Comparison of ENCODE assay signal across 25 mouse cellular contexts in the genomic region with DNA sequence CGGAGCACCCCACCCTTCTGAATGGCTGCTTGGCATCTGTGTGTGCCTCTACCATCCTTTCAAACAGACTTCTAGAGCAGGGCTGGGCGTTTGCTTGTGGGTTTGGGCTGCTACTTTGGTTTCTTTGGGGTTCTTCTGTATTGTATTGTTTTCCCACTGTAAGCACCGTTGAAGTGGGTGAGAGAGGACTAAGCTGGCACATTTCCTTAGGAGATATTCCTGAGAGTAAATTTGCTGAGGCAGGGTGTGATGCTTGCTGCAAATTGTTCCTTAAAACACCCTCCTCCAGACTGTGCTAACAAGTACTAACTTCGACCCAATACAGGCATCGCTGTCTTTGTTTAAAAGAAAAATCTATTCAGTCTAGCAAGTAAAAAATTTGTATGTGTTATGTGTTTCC.
DNase-seq lines count a peak whose midpoint lies in the region; ATAC-seq and TF ChIP-seq lines count a peak whose summit lies in the region.
"Had no signal": no experiment of that assay in that cellular context is flagged by ENCODE, and none has a peak within 500 bp of the region (broad histone marks: within the 10 kb centered on the region; RNA-seq: fewer than 3 reads in every experiment).

No protein-coding gene starts in this region.

- peaks cover 2 to 7% of the 10 kb centered on the region in 2 experiments; a peak in 2 of 4 replicates for H3K4me1 ChIP-seq in ES-E14 (ENCODE audit: control insufficient read depth in 2 of 2, insufficient read depth in 2 of 2, low read length in 2 of 2, poor library complexity in 1 of 2)
- H3K4me1 ChIP-seq in midbrain, embryonic 15.5 days, result no peaks in the 10 kb centered on the region
- H3K4me1 ChIP-seq: forebrain, embryonic 15.5 days; hindbrain, embryonic 15.5 days; intestine, embryonic 15.5 days had no signal

- in situ Hi-C loops in ES-E14 (cut with MboI; ENCODE audit: low sequenced_read_pairs in 2 of 2, unreplicated experiment in 2 of 2), result no loop called here

- no peak overlapping the region for H3K4me2 ChIP-seq in midbrain, embryonic 15.5 days
- H3K4me2 ChIP-seq: forebrain, embryonic 15.5 days; heart, embryonic 12.5 days; heart, embryonic 15.5 days; hindbrain, embryonic 15.5 days; intestine, embryonic 15.5 days had no signal

- no peak overlapping the region for H3K9ac ChIP-seq in ES-E14 (ENCODE audit: insufficient read depth, low read depth, low read length, poor library complexity, severe bottlenecking)
- H3K9ac ChIP-seq in midbrain, embryonic 15.5 days, result no peak overlapping the region
- H3K9ac ChIP-seq: forebrain, embryonic 15.5 days; heart, embryonic 12.5 days; heart, embryonic 15.5 days; hindbrain, embryonic 15.5 days; intestine, embryonic 15.5 days had no signal

- H3K36me3 ChIP-seq in ES-E14 (ENCODE audit: control insufficient read depth, insufficient read depth, low read length, poor library complexity, severe bottlenecking), result no peaks in the 10 kb centered on the region
- no peaks in the 10 kb centered on the region for H3K36me3 ChIP-seq in midbrain, embryonic 15.5 days (replicated peaks)
- H3K36me3 ChIP-seq: forebrain, embryonic 15.5 days; heart, embryonic 12.5 days; heart, embryonic 15.5 days; hindbrain, embryonic 15.5 days; intestine, embryonic 15.5 days had no signal

- WGBS in midbrain, embryonic 15.5 days, result 83% methylated on average over 5 of the region's 5 CpGs

- no peak for ATAC-seq in midbrain, embryonic 15.5 days (replicated peaks)
- ATAC-seq in megakaryocyte progenitor cell, adult 5-6 weeks (replicated peaks; ENCODE audit: poor library complexity), result no peak
- ATAC-seq: CD4-positive, CD25-positive, alpha-beta regulatory T cell, adult 4 months; forebrain, embryonic 15.5 days; intestine, embryonic 15.5 days had no signal

- no peaks in the 10 kb centered on the region for H3K9me3 ChIP-seq in ES-E14 (ENCODE audit: control insufficient read depth, insufficient read depth, low read depth, low read length)
- no peaks in the 10 kb centered on the region for H3K9me3 ChIP-seq in midbrain, embryonic 15.5 days
- H3K9me3 ChIP-seq: forebrain, embryonic 15.5 days; heart, embryonic 12.5 days; heart, embryonic 15.5 days; hindbrain, embryonic 15.5 days; intestine, embryonic 15.5 days had no signal

- peak; percentile 65 for DNase-seq in heart, adult 11 months
- no peak for DNase-seq in heart, postnatal 25 days (ENCODE audit: low spot score)
- DNase-seq in ES-E14 (ENCODE audit: low read depth, low spot score) (no peak), ZHBTc4 (ENCODE audit: low read depth, low spot score) (peak; percentile 63)
- no peak for DNase-seq in cerebellum, adult 8-10 months
- DNase-seq: adrenal gland, adult 2 months; adrenal gland, postnatal 14 days; cerebellum, adult 11-12 months; cerebellum, adult 9-10 months; cerebellum, postnatal 14 days; gastrocnemius, adult 2 months; gastrocnemius, postnatal 14 days; heart, adult 18-20 months; heart, postnatal 10 days; heart, postnatal 4 days; kidney, adult 11 months; kidney, adult 8-10 months had no signal

- no peaks in the 10 kb centered on the region for H3K27me3 ChIP-seq in midbrain, embryonic 15.5 days (replicated peaks)
- H3K27me3 ChIP-seq: forebrain, embryonic 15.5 days; heart, embryonic 12.5 days; heart, embryonic 15.5 days; hindbrain, embryonic 15.5 days; intestine, embryonic 15.5 days had no signal

- peak overlapping the region; percentile 32 for H3K27ac ChIP-seq in ES-E14 (ENCODE audit: insufficient read depth, low read depth, low read length, poor library complexity, severe bottlenecking)
- no peak overlapping the region for H3K27ac ChIP-seq in midbrain, embryonic 15.5 days
- H3K27ac ChIP-seq: forebrain, embryonic 15.5 days; gastrocnemius, adult 2 months; heart, embryonic 15.5 days; hindbrain, embryonic 15.5 days; intestine, embryonic 15.5 days had no signal

- intact Hi-C loops in heart, postnatal 25 days (cut with DNase I), result no loop called here

- no peak overlapping the region for H3K4me3 ChIP-seq in ES-E14 (ENCODE audit: insufficient read depth in 1 of 2, low read depth in 1 of 2, low read length in 2 of 2, poor library complexity in 1 of 2, severe bottlenecking in 1 of 2)
- H3K4me3 ChIP-seq in midbrain, embryonic 15.5 days, result no peak overlapping the region
- H3K4me3 ChIP-seq: forebrain, embryonic 15.5 days; gastrocnemius, adult 2 months; heart, embryonic 12.5 days; heart, embryonic 15.5 days; hindbrain, embryonic 15.5 days; intestine, embryonic 15.5 days had no signal

TF ChIP-seq in ES-E14, 5 proteins besides CTCF, POLR2A, EP300 and RAD21:
- TF ChIP-seq MAFK (IDR thresholded peaks at IDR 0.05; ENCODE audit: insufficient read depth, low read depth, low read length), result 0 out of 2 replicates have a peak, but pooled peaks have one; percentile 12
- TF ChIP-seq ZC3H11A (IDR thresholded peaks at IDR 0.05; ENCODE audit: borderline replicate concordance, low read depth, low read length), result no peak
- peak; percentile 72; the same call in 1 of the 2 replicates for TF ChIP-seq ZNF384 (IDR thresholded peaks at IDR 0.05; ENCODE audit: low read depth, low read length)
- TF ChIP-seq CHD2 (IDR thresholded peaks at IDR 0.05; ENCODE audit: low read depth, low read length), result no peak
- no peak for TF ChIP-seq HCFC1 (IDR thresholded peaks at IDR 0.05; ENCODE audit: borderline replicate concordance, insufficient read depth, low read length)

Comparison
In these comparisons a context has a peak if more than half of its experiments do, and no peak if none do; other contexts are left out.
1. DNase-seq: peak in heart, adult 11 months (single experiment) and ZHBTc4 (single experiment); none in heart, postnatal 25 days (single experiment), ES-E14 (single experiment) and cerebellum, adult 8-10 months (single experiment).